Mouse (Mus musculus): ENCODE measurements around the gene Orc6. TPM values are rescaled to one million over a fixed set of nuclear protein-coding genes. Genes with fewer than 3 reads are reported as not detected.
A peak's percentile ranks its signal among the peaks of the same experiment; 100 is the strongest.

Gene Orc6
- 113 and 120 TPM in 2 replicates for polyA plus RNA-seq (2015; fragmentation: Nextera tagmentation; extraction: Ambion mirVana)

GRCm38 (mm10) chr8:85299434-85300077 lies at the start of gene Orc6, which contains the start of gene Vps35:
Orc6 (plus strand) TSS chr8:85299632.
Vps35 (minus strand) TSS chr8:85299802.
- H3K4me2 ChIP-seq, result peak within 1 kb of the TSS; percentile 81
- no peaks in the 10 kb centered on the region for H3K27me3 ChIP-seq
- H3K9me3 ChIP-seq (replicated peaks), result no peaks in the 10 kb centered on the region
- peak; percentile 94 for DNase-seq
- peak within 1 kb of the TSS; percentile 91 for H3K27ac ChIP-seq
- peak; percentile 96 for ATAC-seq (ENCODE audit: low read depth)
- peak within 1 kb of the TSS; percentile 98 for H3K4me3 ChIP-seq (replicated peaks)
- peaks cover 29% of the 10 kb centered on the region for H3K36me3 ChIP-seq
- peak within 1 kb of the TSS; percentile 96 for H3K9ac ChIP-seq
- H3K4me1 ChIP-seq (replicated peaks), result peaks cover 43% of the 10 kb centered on the region
- under 1% methylated on average over 63 of the region's 63 CpGs for WGBS (ENCODE audit: insufficient replicate concordance)

- Histone ChIP-seq H3K4me1 (replicated peaks) (no peaks in the 10 kb centered on the region), H3K9me3 (replicated peaks) (no peaks in the 10 kb centered on the region), H3K9ac (no peak overlapping the region), H3K4me2 (no peak overlapping the region), H3K27ac (no peak overlapping the region), H3K27me3 (no peaks in the 10 kb centered on the region), H3K36me3 (peaks cover 78% of the 10 kb centered on the region), H3K4me3 (replicated peaks) (no peak overlapping the region)
- ATAC-seq (ENCODE audit: low read depth) (peak; percentile 61; the same call in 1 of the 2 replicates), DNase-seq (no peak)
- WGBS (ENCODE audit: insufficient replicate concordance), result 47% methylated on average over 1 of the region's 1 CpGs
Measured at GRCm38 (mm10) chr8:85286846-85287245, 12.6 kb upstream of the Orc6 start.

- Histone ChIP-seq H3K4me2 (peak overlapping the region; percentile 79), H3K9me3 (replicated peaks) (no peaks in the 10 kb centered on the region), H3K9ac (peak overlapping the region; percentile 96), H3K4me1 (replicated peaks) (peaks cover 43% of the 10 kb centered on the region), H3K36me3 (peaks cover 30% of the 10 kb centered on the region), H3K4me3 (replicated peaks) (peak overlapping the region; percentile 98), H3K27ac (peak overlapping the region; percentile 91), H3K27me3 (no peaks in the 10 kb centered on the region)
- under 1% methylated on average over 53 of the region's 53 CpGs for WGBS (ENCODE audit: insufficient replicate concordance)
- ATAC-seq (ENCODE audit: low read depth) (peak; percentile 39), DNase-seq (peak; percentile 18)
Measured at GRCm38 (mm10) chr8:85298600-85299433, 615 bp upstream of the Orc6 start.

GRCm38 (mm10) chr8:85301941-85302340 lies 2.5 kb downstream of the Orc6 start:
- Histone ChIP-seq H3K4me1 (replicated peaks) (peaks cover 42% of the 10 kb centered on the region), H3K36me3 (peaks cover 50% of the 10 kb centered on the region), H3K4me3 (replicated peaks) (peak overlapping the region; percentile 26; the same call in 1 of the 2 replicates), H3K9ac (peak overlapping the region; percentile 56), H3K4me2 (peak overlapping the region; percentile 81), H3K9me3 (replicated peaks) (no peaks in the 10 kb centered on the region), H3K27ac (no peak overlapping the region), H3K27me3 (no peaks in the 10 kb centered on the region)
- 64% methylated on average over 1 of the region's 1 CpGs for WGBS (ENCODE audit: insufficient replicate concordance)
- DNase-seq (no peak), ATAC-seq (ENCODE audit: low read depth) (no peak)

- H3K4me2 ChIP-seq, result no peak overlapping the region
- no peaks in the 10 kb centered on the region for H3K9me3 ChIP-seq (replicated peaks)
- no peaks in the 10 kb centered on the region for H3K27me3 ChIP-seq
- H3K27ac ChIP-seq, result 0 out of 2 replicates have a peak overlapping the region, but pooled peaks have one; percentile 14
- WGBS (ENCODE audit: insufficient replicate concordance), result 75% methylated on average over 3 of the region's 3 CpGs
- H3K9ac ChIP-seq, result no peak overlapping the region
- H3K4me3 ChIP-seq (replicated peaks), result no peak overlapping the region
- H3K36me3 ChIP-seq, result peaks cover 59% of the 10 kb centered on the region
- DNase-seq (no peak), ATAC-seq (ENCODE audit: low read depth) (no peak)
- peaks cover 33% of the 10 kb centered on the region for H3K4me1 ChIP-seq (replicated peaks)
Measured at GRCm38 (mm10) chr8:85302931-85303330, 3.5 kb downstream of the Orc6 start.

GRCm38 (mm10) chr8:85303531-85303930 lies 4.1 kb downstream of the Orc6 start:
- Histone ChIP-seq H3K27ac (no peak overlapping the region), H3K9ac (no peak overlapping the region), H3K9me3 (replicated peaks) (no peaks in the 10 kb centered on the region), H3K27me3 (no peaks in the 10 kb centered on the region), H3K4me3 (replicated peaks) (no peak overlapping the region), H3K36me3 (peaks cover 65% of the 10 kb centered on the region), H3K4me2 (no peak overlapping the region), H3K4me1 (replicated peaks) (peaks cover 27% of the 10 kb centered on the region)
- ATAC-seq (ENCODE audit: low read depth) (no peak), DNase-seq (no peak)
- 84% methylated on average over 5 of the region's 5 CpGs for WGBS (ENCODE audit: insufficient replicate concordance)

- Histone ChIP-seq H3K27me3 (no peaks in the 10 kb centered on the region), H3K27ac (no peak overlapping the region), H3K36me3 (peaks cover 57% of the 10 kb centered on the region), H3K9me3 (replicated peaks) (no peaks in the 10 kb centered on the region), H3K4me3 (replicated peaks) (no peak overlapping the region), H3K4me2 (no peak overlapping the region), H3K4me1 (replicated peaks) (peaks cover 9% of the 10 kb centered on the region), H3K9ac (no peak overlapping the region)
- WGBS (ENCODE audit: insufficient replicate concordance), result 91% methylated on average over 2 of the region's 2 CpGs
- no peak for DNase-seq
- no peak for ATAC-seq (ENCODE audit: low read depth)
Measured at GRCm38 (mm10) chr8:85308564-85308963, 9.1 kb downstream of the Orc6 start.

GRCm38 (mm10) chr8:85311743-85312142 lies 12.3 kb downstream of the Orc6 start:
- no peaks in the 10 kb centered on the region for H3K9me3 ChIP-seq (replicated peaks)
- H3K27ac ChIP-seq, result no peak overlapping the region

GRCm38 (mm10) chr8:85313036-85313435 lies 13.6 kb downstream of the Orc6 start:
- H3K36me3 ChIP-seq, result peaks cover 19% of the 10 kb centered on the region
- 22% methylated on average over 3 of the region's 3 CpGs for WGBS (ENCODE audit: insufficient replicate concordance)
- ATAC-seq (ENCODE audit: low read depth), result no peak
- H3K27ac ChIP-seq, result peak overlapping the region; percentile 36; the same call in 1 of the 2 replicates
- H3K4me3 ChIP-seq (replicated peaks), result no peak overlapping the region
- H3K9ac ChIP-seq, result no peak overlapping the region
- no peak overlapping the region for H3K4me2 ChIP-seq
- peaks cover 12% of the 10 kb centered on the region for H3K4me1 ChIP-seq (replicated peaks)
- H3K9me3 ChIP-seq (replicated peaks), result peaks cover under 1% of the 10 kb centered on the region; the same call in 1 of the 2 replicates
- DNase-seq, result no peak
- no peaks in the 10 kb centered on the region for H3K27me3 ChIP-seq

More at GRCm38 (mm10) chr8:85311743-85312142, 12.3 kb downstream of the Orc6 start:
- H3K4me2 ChIP-seq, result no peak overlapping the region
- no peaks in the 10 kb centered on the region for H3K27me3 ChIP-seq
- peak; percentile 65; the same call in 1 of the 2 replicates for ATAC-seq (ENCODE audit: low read depth)
- no peak for DNase-seq
- no peak overlapping the region for H3K4me3 ChIP-seq (replicated peaks)
- peaks cover 31% of the 10 kb centered on the region for H3K36me3 ChIP-seq
- H3K4me1 ChIP-seq (replicated peaks), result peaks cover 9% of the 10 kb centered on the region
- H3K9ac ChIP-seq, result no peak overlapping the region

- WGBS (ENCODE audit: insufficient replicate concordance), result 50% methylated on average over 4 of the region's 4 CpGs
- peak overlapping the region; percentile 59 for H3K9ac ChIP-seq
- H3K4me3 ChIP-seq (replicated peaks), result peak overlapping the region; percentile 17
- ATAC-seq (ENCODE audit: low read depth), result peak; percentile 100
- DNase-seq, result peak; percentile 65
- H3K36me3 ChIP-seq, result peaks cover 19% of the 10 kb centered on the region
- H3K27ac ChIP-seq, result peak overlapping the region; percentile 91
- peaks cover 34% of the 10 kb centered on the region for H3K4me1 ChIP-seq (replicated peaks)
- no peaks in the 10 kb centered on the region for H3K27me3 ChIP-seq
- peaks cover 3% of the 10 kb centered on the region; the same call in 1 of the 2 replicates for H3K9me3 ChIP-seq (replicated peaks)
- H3K4me2 ChIP-seq, result peak overlapping the region; percentile 63
Measured at GRCm38 (mm10) chr8:85318534-85318933, 19.1 kb downstream of the Orc6 start.

- H3K9me3 ChIP-seq (replicated peaks), result peaks cover 3% of the 10 kb centered on the region; the same call in 1 of the 2 replicates
- H3K27me3 ChIP-seq, result no peaks in the 10 kb centered on the region
- H3K27ac ChIP-seq, result no peak overlapping the region
- ATAC-seq (ENCODE audit: low read depth) (no peak), DNase-seq (no peak)
- peaks cover 53% of the 10 kb centered on the region for H3K36me3 ChIP-seq
- H3K9ac ChIP-seq, result no peak overlapping the region
- 86% methylated on average over 15 of the region's 15 CpGs for WGBS (ENCODE audit: insufficient replicate concordance)
- H3K4me2 ChIP-seq, result no peak overlapping the region
- peaks cover 37% of the 10 kb centered on the region for H3K4me1 ChIP-seq (replicated peaks)
- no peak overlapping the region for H3K4me3 ChIP-seq (replicated peaks)
Measured at GRCm38 (mm10) chr8:85321981-85322380, 22.5 kb downstream of the Orc6 start.

Measured in liver, embryonic 13.5 days (tissue).